Mouse (Mus musculus): Measurements from ENCODE around the gene Cdc42bpa.

DNA sequence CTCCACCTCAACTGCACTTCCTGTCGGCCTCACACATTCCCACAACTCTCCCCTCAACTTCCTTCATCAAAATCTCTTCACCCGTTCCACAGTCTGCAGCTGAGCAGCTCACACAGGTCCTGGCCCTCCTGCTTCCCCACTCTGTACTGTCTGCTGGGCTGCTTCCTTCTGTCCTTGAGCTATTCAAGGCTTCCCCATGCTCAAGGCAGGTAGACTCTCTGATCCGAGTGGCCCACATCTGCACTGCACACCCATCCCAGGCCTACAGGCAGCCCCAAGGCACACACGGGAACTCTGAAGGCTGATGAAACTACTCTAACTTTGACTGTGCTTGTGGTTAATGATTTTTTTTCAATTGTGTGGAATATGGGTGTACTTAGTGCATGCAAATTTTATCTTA lies 232.6 kb downstream of the Cdc42bpa start:
- no peak for TF ChIP-seq CTCF (conservative IDR thresholded peaks at IDR 0.05; ENCODE audit: low read length)
- TF ChIP-seq NANOG (IDR thresholded peaks at IDR 0.05; ENCODE audit: borderline replicate concordance, low read length), result no peak
- no peak for TF ChIP-seq POU5F1 (IDR thresholded peaks at IDR 0.05; ENCODE audit: borderline replicate concordance, low read length)
